Mouse (Mus musculus) embryonic facial prominence, embryonic 11.5 days (tissue): ENCODE measurements around the gene St14. TPM values are rescaled to one million over a fixed set of nuclear protein-coding genes. Genes with fewer than 3 reads are reported as not detected.

Experiments used
- ATAC-seq: fragments of 200-750 bp; cut with Nextera tagmentation; replicated peaks from 2 replicates; pipeline ENCODE4 v1.8.0; 2017; ENCODE audit warnings: low read depth; ENCODE audit not compliant: insufficient number of reproducible peaks, low FRiP score, low TSS enrichment
- DNase-seq: peaks from one replicate; pipeline ENCODE4 v3.0.0-alpha.2; 2015; ENCODE audit warnings: low spot score
- H3K27ac ChIP-seq: fragments of 300-500 bp; sonication (generic); replicated peaks from 2 replicates; pipeline ENCODE4 v1.5.1; 2014; ENCODE audit warnings: mild to moderate bottlenecking, low read depth, low read length, control low read depth
- H3K27me3 ChIP-seq: fragments of 300-500 bp; sonication (generic); 2 replicates; pipeline ENCODE4 v1.6.1; 2014; ENCODE audit warnings: mild to moderate bottlenecking, low read length, moderate library complexity, mixed read lengths; ENCODE audit not compliant: control insufficient read depth, insufficient read depth
- H3K36me3 ChIP-seq: fragments of 300-500 bp; sonication (generic); replicated peaks from 2 replicates; pipeline ENCODE4 v1.6.1; 2014; ENCODE audit warnings: low read depth, mild to moderate bottlenecking, low read length, moderate library complexity, mixed read lengths; ENCODE audit not compliant: control insufficient read depth, insufficient read depth
- H3K4me1 ChIP-seq: fragments of 300-500 bp; sonication (generic); 2 replicates; pipeline ENCODE4 v1.6.1; 2014; ENCODE audit warnings: low read length, mixed read lengths; ENCODE audit not compliant: control insufficient read depth, insufficient read depth
- H3K4me2 ChIP-seq: fragments of 300-500 bp; sonication (generic); 2 replicates; pipeline ENCODE4 v1.6.1; 2014; ENCODE audit warnings: low read depth, mild to moderate bottlenecking, control low read depth, low read length, moderate library complexity
- H3K4me3 ChIP-seq: fragments of 300-500 bp; sonication (generic); 2 replicates; pipeline ENCODE4 v1.5.1; 2014; ENCODE audit warnings: low read depth, low read length, control low read depth
- H3K9ac ChIP-seq: fragments of 300-500 bp; sonication (generic); replicated peaks from 2 replicates; pipeline ENCODE4 v1.6.1; 2014; ENCODE audit warnings: mild to moderate bottlenecking, control low read depth, low read length
- H3K9me3 ChIP-seq: fragments of 300-500 bp; sonication (generic); replicated peaks from 2 replicates; pipeline ENCODE4 v1.6.1; 2016; ENCODE audit warnings: mild to moderate bottlenecking, low read length, inconsistent platforms, mixed read lengths; ENCODE audit not compliant: control insufficient read depth
- WGBS: fragments of 180-500 bp; shearing (Covaris S2); extraction: QIAGEN DNeasy Blood & Tissue Kit; methylation state at CpG from one replicate; pipeline ENCODE4 v1.1.7; 2014; 5-methylcytosine and 5-hydroxymethylcytosine counted together
- polyA plus RNA-seq: library from polyadenylated mRNA; unstranded; fragments of >200 nt; fragmentation: Nextera tagmentation; extraction: Ambion mirVana; gene quantifications from 2 replicates; pipeline ENCODE4 v1.2.1, GENCODE M21; 2014

The St14 gene
- polyA plus RNA-seq, 1 experiment from 2014 or later = 6.4 TPM

- no peaks in the 10 kb centered on the region for H3K27me3 ChIP-seq
- no peak overlapping the region for H3K27ac ChIP-seq
- no peak overlapping the region for H3K4me2 ChIP-seq
- H3K4me3 ChIP-seq = no peak overlapping the region
- H3K36me3 ChIP-seq = no peaks in the 10 kb centered on the region
- WGBS = 83% methylated on average over 1 of the region's 1 CpGs
- no peaks in the 10 kb centered on the region for H3K9me3 ChIP-seq
- ATAC-seq = no peak
- no peak for DNase-seq
- H3K4me1 ChIP-seq = no peaks in the 10 kb centered on the region
- no peak overlapping the region for H3K9ac ChIP-seq
Measured at GRCm38 (mm10) chr9:31142924-31143323, 11.3 kb upstream of the St14 start.

GRCm38 (mm10) chr9:31133131-31133530 is 1.5 kb upstream of the St14 start:
- WGBS = 83% methylated on average over 5 of the region's 5 CpGs
- peaks cover 40% of the 10 kb centered on the region for H3K27me3 ChIP-seq
- peaks cover 4% of the 10 kb centered on the region; the same call in 1 of the 2 replicates for H3K4me1 ChIP-seq
- no peak overlapping the region for H3K4me2 ChIP-seq
- H3K9me3 ChIP-seq = no peaks in the 10 kb centered on the region
- H3K4me3 ChIP-seq = no peak overlapping the region
- H3K27ac ChIP-seq = no peak overlapping the region
- DNase-seq (no peak), ATAC-seq (no peak)
- H3K36me3 ChIP-seq = no peaks in the 10 kb centered on the region
- H3K9ac ChIP-seq = no peak overlapping the region

GRCm38 (mm10) chr9:31130357-31131204 is 1.1 kb downstream of the St14 start:
- 14% methylated on average over 26 of the region's 26 CpGs for WGBS
- no peaks in the 10 kb centered on the region for H3K9me3 ChIP-seq
- H3K4me1 ChIP-seq = peaks cover 4% of the 10 kb centered on the region; the same call in 1 of the 2 replicates
- H3K4me3 ChIP-seq = peak overlapping the region; percentile 45
- ATAC-seq (no peak), DNase-seq (peak; percentile 34)
- peaks cover 40% of the 10 kb centered on the region for H3K27me3 ChIP-seq
- no peaks in the 10 kb centered on the region for H3K36me3 ChIP-seq
- peak overlapping the region; percentile 85 for H3K4me2 ChIP-seq
- no peak overlapping the region for H3K27ac ChIP-seq
- H3K9ac ChIP-seq = peak overlapping the region; percentile 41

- no peak overlapping the region for H3K27ac ChIP-seq
Measured at GRCm38 (mm10) chr9:31129956-31130355, 1.7 kb downstream of the St14 start.

GRCm38 (mm10) chr9:31127876-31128465 is 3.7 kb downstream of the St14 start:
- no peak for DNase-seq
- Histone ChIP-seq H3K27me3 (peaks cover 40% of the 10 kb centered on the region), H3K27ac (no peak overlapping the region), H3K4me1 (peaks cover 4% of the 10 kb centered on the region; the same call in 1 of the 2 replicates), H3K9ac (no peak overlapping the region), H3K9me3 (no peaks in the 10 kb centered on the region), H3K36me3 (no peaks in the 10 kb centered on the region), H3K4me2 (no peak overlapping the region), H3K4me3 (no peak overlapping the region)
- 82% methylated on average over 12 of the region's 12 CpGs for WGBS
- no peak for ATAC-seq

More at GRCm38 (mm10) chr9:31129956-31130355, 1.7 kb downstream of the St14 start:
- DNase-seq (no peak), ATAC-seq (no peak)
- no peaks in the 10 kb centered on the region for H3K9me3 ChIP-seq
- no peak overlapping the region for H3K4me3 ChIP-seq
- H3K4me1 ChIP-seq = peaks cover 4% of the 10 kb centered on the region; the same call in 1 of the 2 replicates
- peaks cover 40% of the 10 kb centered on the region for H3K27me3 ChIP-seq
- 66% methylated on average over 8 of the region's 8 CpGs for WGBS
- no peak overlapping the region for H3K9ac ChIP-seq
- no peaks in the 10 kb centered on the region for H3K36me3 ChIP-seq
- no peak overlapping the region for H3K4me2 ChIP-seq

- DNase-seq (no peak), ATAC-seq (no peak)
- no peaks in the 10 kb centered on the region for H3K4me1 ChIP-seq
- H3K4me2 ChIP-seq = no peak overlapping the region
- H3K27ac ChIP-seq = no peak overlapping the region
- no peaks in the 10 kb centered on the region for H3K36me3 ChIP-seq
- no peaks in the 10 kb centered on the region for H3K9me3 ChIP-seq
- no peak overlapping the region for H3K4me3 ChIP-seq
- H3K27me3 ChIP-seq = peaks cover 22% of the 10 kb centered on the region
- H3K9ac ChIP-seq = no peak overlapping the region
- WGBS = 84% methylated on average over 7 of the region's 7 CpGs
Measured at GRCm38 (mm10) chr9:31126079-31126478, 5.6 kb downstream of the St14 start.

- ATAC-seq (no peak), DNase-seq (no peak)
- no peaks in the 10 kb centered on the region for H3K36me3 ChIP-seq
- H3K4me1 ChIP-seq = no peaks in the 10 kb centered on the region
- H3K4me2 ChIP-seq = no peak overlapping the region
- H3K27ac ChIP-seq = no peak overlapping the region
- H3K9me3 ChIP-seq = no peaks in the 10 kb centered on the region
- H3K27me3 ChIP-seq = no peaks in the 10 kb centered on the region
- no peak overlapping the region for H3K4me3 ChIP-seq
- WGBS = 67% methylated on average over 13 of the region's 13 CpGs
- no peak overlapping the region for H3K9ac ChIP-seq
Measured at GRCm38 (mm10) chr9:31122464-31123030, 9.1 kb downstream of the St14 start.

GRCm38 (mm10) chr9:31120533-31120915 is 11.1 kb downstream of the St14 start:
- ATAC-seq = no peak
- WGBS = 62% methylated on average over 4 of the region's 4 CpGs
- DNase-seq = no peak
- no peaks in the 10 kb centered on the region for H3K27me3 ChIP-seq
- H3K9me3 ChIP-seq = no peaks in the 10 kb centered on the region
- H3K4me2 ChIP-seq = no peak overlapping the region
- H3K4me3 ChIP-seq = no peak overlapping the region
- H3K36me3 ChIP-seq = no peaks in the 10 kb centered on the region
- no peak overlapping the region for H3K9ac ChIP-seq
- no peak overlapping the region for H3K27ac ChIP-seq
- no peaks in the 10 kb centered on the region for H3K4me1 ChIP-seq
